ENCODE assay signal across 8 mouse cellular contexts in genomic region chr2:92055101-92055813, GRCm38 (mm10). TPM values are rescaled to one million over a fixed set of nuclear protein-coding genes. Genes with fewer than 3 reads are reported as not detected.
DNase-seq lines count a peak whose midpoint lies in the region; ATAC-seq and TF ChIP-seq lines count a peak whose summit lies in the region.

No protein-coding gene starts in this region.

- no peak; the same call in 1 of the 2 replicates for ATAC-seq in forebrain, embryonic 15.5 days (replicated peaks)
- peak; percentile 36 for ATAC-seq in neural tube, embryonic 14.5 days (ENCODE audit: low read depth)

- H3K27me3 ChIP-seq in ES-Bruce4 (ENCODE audit: control insufficient read depth, insufficient read depth, low read length, poor library complexity, severe bottlenecking) = 0 out of 2 replicates have a peak, but pooled peaks cover 3% of the 10 kb centered on the region
- H3K27me3 ChIP-seq in forebrain, embryonic 15.5 days = peaks cover 8% of the 10 kb centered on the region; the same call in 1 of the 2 replicates
- H3K27me3 ChIP-seq in neural tube, embryonic 14.5 days (ENCODE audit: control insufficient read depth, insufficient read depth, low read length) = peaks cover 6% of the 10 kb centered on the region

- no peak; the same call in 1 of the 2 replicates for TF ChIP-seq EP300 in ES-Bruce4 (IDR thresholded peaks at IDR 0.05; ENCODE audit: insufficient read depth, low read depth, low read length)

- H3K9ac ChIP-seq in ES-Bruce4 (ENCODE audit: low read depth, poor library complexity, severe bottlenecking) = peak overlapping the region; percentile 30
- H3K9ac ChIP-seq in forebrain, embryonic 15.5 days (replicated peaks) = peak overlapping the region; percentile 18
- 0 out of 2 replicates have a peak overlapping the region, but pooled peaks have one; percentile 12 for H3K9ac ChIP-seq in neural tube, embryonic 14.5 days (replicated peaks; ENCODE audit: low read depth, low read length)

- H3K27ac ChIP-seq in ES-Bruce4 (ENCODE audit: insufficient read depth, low read length) = 0 out of 2 replicates have a peak overlapping the region, but pooled peaks have one; percentile 29
- peak overlapping the region; percentile 24 for H3K27ac ChIP-seq in forebrain, embryonic 15.5 days (replicated peaks)
- H3K27ac ChIP-seq in neural tube, embryonic 14.5 days (ENCODE audit: low read depth, low read length) = peak overlapping the region; percentile 34; the same call in 1 of the 2 replicates

- no peak for TF ChIP-seq CTCF in ES-Bruce4 (IDR thresholded peaks at IDR 0.05; ENCODE audit: low read depth, low read length)

- peak overlapping the region; percentile 57 for H3K4me3 ChIP-seq in ES-Bruce4 (ENCODE audit: low read depth, low read length)
- peak overlapping the region; percentile 37 for H3K4me3 ChIP-seq in forebrain, embryonic 15.5 days
- H3K4me3 ChIP-seq in neural tube, embryonic 14.5 days (ENCODE audit: low read depth, low read length) = peak overlapping the region; percentile 25

- H3K4me1 ChIP-seq in ES-Bruce4 (ENCODE audit: control insufficient read depth, insufficient read depth, low read length) = no peaks in the 10 kb centered on the region
- peaks cover 28% of the 10 kb centered on the region for H3K4me1 ChIP-seq in forebrain, embryonic 15.5 days
- H3K4me1 ChIP-seq in neural tube, embryonic 14.5 days (ENCODE audit: control insufficient read depth, insufficient read depth, low read length) = 0 out of 2 replicates have a peak, but pooled peaks cover 9% of the 10 kb centered on the region

- intact Hi-C loops in heart, postnatal 25 days (cut with DNase I) = loop anchor here (5.0 kb wide), 3 partner anchors 113 to 128 kb away; partner anchors contain the start of gene Chrm4

- 3% methylated on average over 38 of the region's 38 CpGs for WGBS in forebrain, embryonic 15.5 days
- WGBS in neural tube, embryonic 14.5 days = 3% methylated on average over 38 of the region's 38 CpGs

- TF ChIP-seq POLR2A in ES-Bruce4 (IDR thresholded peaks at IDR 0.05; ENCODE audit: insufficient read depth, low read length) = peak; percentile 54

- H3K9me3 ChIP-seq in ES-Bruce4 (replicated peaks; ENCODE audit: control insufficient read depth, insufficient read depth, low read length, poor library complexity, severe bottlenecking) = no peaks in the 10 kb centered on the region
- H3K9me3 ChIP-seq in forebrain, embryonic 15.5 days = no peaks in the 10 kb centered on the region
- no peaks in the 10 kb centered on the region for H3K9me3 ChIP-seq in neural tube, embryonic 14.5 days (ENCODE audit: control insufficient read depth, low read length)

- no peaks in the 10 kb centered on the region for H3K36me3 ChIP-seq in ES-Bruce4 (ENCODE audit: control insufficient read depth, insufficient read depth, low read length, poor library complexity, severe bottlenecking)
- H3K36me3 ChIP-seq in forebrain, embryonic 15.5 days = no peaks in the 10 kb centered on the region
- H3K36me3 ChIP-seq in neural tube, embryonic 14.5 days (ENCODE audit: control insufficient read depth, insufficient read depth, low read length) = no peaks in the 10 kb centered on the region

- peak overlapping the region; percentile 64 for H3K4me2 ChIP-seq in forebrain, embryonic 15.5 days (replicated peaks)
- H3K4me2 ChIP-seq in neural tube, embryonic 14.5 days (ENCODE audit: low read depth, low read length) = peak overlapping the region; percentile 49

- DNase-seq in c-Kit-positive CD71-negative TER-119-negative erythroid progenitor cells, embryonic 14.5 days (ENCODE audit: low read depth) = peak; percentile 86
- DNase-seq in heart, postnatal 25 days (ENCODE audit: low spot score) = peak; percentile 88
- peak; percentile 76 to 85 for DNase-seq in layer of hippocampus, adult 18-20 months (ENCODE audit: low spot score in 2 of 2)
- DNase-seq in lung, adult 18-20 months = peak; percentile 90 to 93
- peak; percentile 93 for DNase-seq in testis, postnatal 10 days (ENCODE audit: low spot score)

RNA-seq across cellular contexts. Expression of gene Creb3l1, which starts 31.0 kb away (rescaled TPM):
- 10.5 and 10.9 TPM in 2 replicates for polyA plus RNA-seq in ES-Bruce4 (2011; ENCODE audit: insufficient read depth, insufficient read length, low read depth, missing spikeins)
- 0.92 and 1.0 TPM in 2 replicates for polyA plus RNA-seq in forebrain, embryonic 15.5 days (2015; fragmentation: Nextera tagmentation; extraction: Ambion mirVana)
- total RNA-seq in heart, postnatal 25 days (2021) = 1 to 10 TPM; 4.5 to 6.8 TPM
- 1 to 10 TPM; 2.5 to 3.7 TPM for total RNA-seq in layer of hippocampus, adult 18-20 months (2021)
- 1.2 and 4.5 TPM in 2 replicates for polyA plus RNA-seq in neural tube, embryonic 14.5 days (2014; fragmentation: Nextera tagmentation; extraction: Ambion mirVana)

RNA-seq across cellular contexts. Expression of gene Phf21a, which starts 37.7 kb away (rescaled TPM):
- polyA plus RNA-seq in ES-Bruce4 (2011; ENCODE audit: insufficient read depth, insufficient read length, low read depth, missing spikeins) = 47.0 and 52.2 TPM in 2 replicates
- polyA plus RNA-seq in forebrain, embryonic 15.5 days (2015; fragmentation: Nextera tagmentation; extraction: Ambion mirVana) = 46.8 and 48.6 TPM in 2 replicates
- 10 to 100 TPM; 26.2 to 37.6 TPM for total RNA-seq in heart, postnatal 25 days (2021)
- 100 to 1,000 TPM; 145 to 150 TPM for total RNA-seq in layer of hippocampus, adult 18-20 months (2021)
- polyA plus RNA-seq in neural tube, embryonic 14.5 days (2014; fragmentation: Nextera tagmentation; extraction: Ambion mirVana) = 35.5 and 39.9 TPM in 2 replicates
